Mouse (Mus musculus): Measurements from ENCODE around the gene Midn.

GRCm38 (mm10) chr10:80123932-80124562 lies 24.0 kb upstream of the Midn start:
- TF ChIP-seq CTCF (IDR thresholded peaks at IDR 0.05; ENCODE audit: low read depth, low read length): no peak
- TF ChIP-seq EP300 (IDR thresholded peaks at IDR 0.05; ENCODE audit: insufficient read depth, low read depth, low read length): no peak
- no peak for TF ChIP-seq POLR2A (IDR thresholded peaks at IDR 0.05; ENCODE audit: insufficient read depth, low read length)
